Mouse (Mus musculus) CH12.LX (cell line): Measurements from ENCODE around the gene Timeless.

Experiments used
- CTCF ChIP-seq, 2 experiments: IDR thresholded peaks in 1 of 2; conservative IDR thresholded peaks in 1 of 2; 2 replicates each; pipeline ENCODE4 v1.5.1; 2011 to 2012; ENCODE audit warnings: low read depth in 2 of 2, low read length in 2 of 2, improper control_type of control experiment in 1 of 2, inconsistent platforms in 1 of 2, mild to moderate bottlenecking in 1 of 2, moderate library complexity in 1 of 2
- ETS1 ChIP-seq: conservative IDR thresholded peaks from 2 replicates; pipeline ENCODE4 v1.6.1; 2012; ENCODE audit warnings: low read depth, mild to moderate bottlenecking, inconsistent platforms, low read length, improper control_type of control experiment, moderate library complexity
- HCFC1 ChIP-seq: IDR thresholded peaks from 2 replicates; pipeline ENCODE4 v1.6.1; 2012; ENCODE audit warnings: low read depth, mild to moderate bottlenecking, inconsistent platforms, low read length, improper control_type of control experiment
- JUND ChIP-seq: conservative IDR thresholded peaks from 2 replicates; pipeline ENCODE4 v1.6.1; 2011; ENCODE audit warnings: low read depth, low read length, improper control_type of control experiment
- KAT2A ChIP-seq: IDR thresholded peaks from 2 replicates; pipeline ENCODE4 v1.6.1; 2012; ENCODE audit warnings: low read length, improper control_type of control experiment, inconsistent platforms; ENCODE audit not compliant: insufficient replicate concordance
- MAFK ChIP-seq: IDR thresholded peaks from 2 replicates; pipeline ENCODE4 v1.6.1; 2011; ENCODE audit warnings: low read length, improper control_type of control experiment; ENCODE audit not compliant: insufficient replicate concordance
- MAZ ChIP-seq: IDR thresholded peaks from 2 replicates; pipeline ENCODE4 v1.6.1; 2012; ENCODE audit warnings: low read depth, mild to moderate bottlenecking, inconsistent platforms, low read length, improper control_type of control experiment, moderate library complexity
- POLR2A ChIP-seq: IDR thresholded peaks from 2 replicates; pipeline ENCODE4 v1.6.1; 2011; ENCODE audit warnings: low read depth, mild to moderate bottlenecking, improper control_type of control experiment, low read length
- RAD21 ChIP-seq: IDR thresholded peaks from 2 replicates; pipeline ENCODE4 v1.6.1; 2011; ENCODE audit warnings: low read depth, mild to moderate bottlenecking, low read length, improper control_type of control experiment, moderate library complexity
- SIN3A ChIP-seq: IDR thresholded peaks from 2 replicates; pipeline ENCODE4 v1.6.1; 2012; ENCODE audit warnings: low read length, improper control_type of control experiment, inconsistent platforms
- TCF12 ChIP-seq: IDR thresholded peaks from 2 replicates; pipeline ENCODE4 v1.6.1; 2014; ENCODE audit warnings: low read depth, mild to moderate bottlenecking, inconsistent platforms, low read length, improper control_type of control experiment
- UBTF ChIP-seq: IDR thresholded peaks from 2 replicates; pipeline ENCODE4 v1.6.1; 2012; ENCODE audit warnings: low read depth, mild to moderate bottlenecking, inconsistent platforms, low read length, improper control_type of control experiment, moderate library complexity
- ZC3H11A ChIP-seq: IDR thresholded peaks from 2 replicates; pipeline ENCODE4 v1.6.1; 2012; ENCODE audit warnings: low read depth, mild to moderate bottlenecking, inconsistent platforms, low read length, improper control_type of control experiment

- TF ChIP-seq TCF12: no peak
- TF ChIP-seq CTCF (conservative IDR thresholded peaks at IDR 0.05 in 1 of 2, IDR thresholded peaks at IDR 0.05 in 1 of 2; ENCODE audit: low read depth in 2 of 2, low read length in 2 of 2): no peak
- TF ChIP-seq MAZ: no peak
- TF ChIP-seq SIN3A: no peak
- TF ChIP-seq JUND: no peak
- no peak for TF ChIP-seq MAFK
- no peak for TF ChIP-seq POLR2A
- TF ChIP-seq KAT2A: no peak
- TF ChIP-seq UBTF: no peak
- TF ChIP-seq RAD21: no peak
- no peak for TF ChIP-seq ZC3H11A
- no peak for TF ChIP-seq HCFC1
- TF ChIP-seq ETS1: no peak
Measured at GRCm38 (mm10) chr10:128187181-128187605, 44.7 kb upstream of the Timeless start.
